Mouse (Mus musculus) E14TG2a.4 (cell line): Measurements from ENCODE around the gene Muc1.

Experiments
- CTCF ChIP-seq: conservative IDR thresholded peaks from 2 replicates; pipeline ENCODE4 v1.5.1; 2014; ENCODE audit warnings: low read length
- NANOG ChIP-seq: IDR thresholded peaks from 2 replicates; pipeline ENCODE4 v1.6.1; 2014; ENCODE audit warnings: borderline replicate concordance, low read length, mixed read lengths
- POU5F1 ChIP-seq: IDR thresholded peaks from 2 replicates; pipeline ENCODE4 v1.6.1; 2014; ENCODE audit warnings: low read length, borderline replicate concordance

GRCm38 (mm10) chr3:89254994-89255393 lies 26.1 kb downstream of the Muc1 start:
- TF ChIP-seq CTCF: no peak
- TF ChIP-seq POU5F1: no peak
- no peak for TF ChIP-seq NANOG
